Mouse (Mus musculus): ENCODE data around the gene Ccdc163.
"Not testable (repeated sequence)": the region's sequence is repeated elsewhere in the genome, so short reads cannot be mapped to it uniquely, and the experiment has no call there.

GRCm38 (mm10) chr4:116659916-116660315, 48.4 kb upstream of the Ccdc163 start:
- TF ChIP-seq POLR2A (IDR thresholded peaks at IDR 0.05; ENCODE audit: borderline replicate concordance, control insufficient read depth, low read depth, low read length); CTCF (IDR thresholded peaks at IDR 0.05; ENCODE audit: control insufficient read depth, insufficient read depth, low read length): not testable (repeated sequence)
